Mouse (Mus musculus) kidney, embryonic 16.5 days (tissue): ENCODE results near the gene Mlana. TPM values are rescaled to one million over a fixed set of nuclear protein-coding genes. Genes with fewer than 3 reads are reported as not detected.

Experiments used
- ATAC-seq: fragments of 200-750 bp; cut with Nextera tagmentation; 2 replicates; pipeline ENCODE4 v1.8.0; 2017; ENCODE audit warnings: moderate TSS enrichment; ENCODE audit not compliant: low FRiP score, low TSS enrichment
- H3K27ac ChIP-seq: fragments of 300-500 bp; sonication (generic); 2 replicates; pipeline ENCODE4 v1.5.1; 2014; ENCODE audit warnings: low read length
- H3K27me3 ChIP-seq: fragments of 300-500 bp; sonication (generic); 2 replicates; pipeline ENCODE4 v1.6.1; 2014; ENCODE audit warnings: low read length, control low read depth, mixed read lengths; ENCODE audit not compliant: insufficient read depth
- H3K36me3 ChIP-seq: fragments of 300-500 bp; sonication (generic); 2 replicates; pipeline ENCODE4 v1.6.1; 2014; ENCODE audit warnings: low read length, control low read depth, mixed read lengths; ENCODE audit not compliant: insufficient read depth
- H3K4me1 ChIP-seq: fragments of 300-500 bp; sonication (generic); 2 replicates; pipeline ENCODE4 v1.6.1; 2014; ENCODE audit warnings: low read length, control low read depth, mixed read lengths; ENCODE audit not compliant: insufficient read depth
- H3K4me2 ChIP-seq: fragments of 300-500 bp; sonication (generic); replicated peaks from 2 replicates; pipeline ENCODE4 v1.6.1; 2014; ENCODE audit warnings: low read depth, low read length
- H3K4me3 ChIP-seq: fragments of 300-500 bp; sonication (generic); 2 replicates; pipeline ENCODE4 v1.5.1; 2014; ENCODE audit warnings: mild to moderate bottlenecking, low read length
- H3K9ac ChIP-seq: fragments of 300-500 bp; sonication (generic); replicated peaks from 2 replicates; pipeline ENCODE4 v1.6.1; 2014; ENCODE audit warnings: low read length
- H3K9me3 ChIP-seq: fragments of 300-500 bp; sonication (generic); 2 replicates; pipeline ENCODE4 v1.6.1; 2016; ENCODE audit warnings: low read length, control low read depth
- WGBS: fragments of 180-500 bp; shearing (Covaris S2); extraction: QIAGEN DNeasy Blood & Tissue Kit; methylation state at CpG from one replicate; pipeline ENCODE4 v1.1.7; 2014; 5-methylcytosine and 5-hydroxymethylcytosine counted together
- polyA plus RNA-seq: library from polyadenylated mRNA; unstranded; fragments of >200 nt; fragmentation: Nextera tagmentation; extraction: Ambion mirVana; gene quantifications from 2 replicates; pipeline ENCODE4 v1.2.1, GENCODE M21; 2015

The Mlana gene
- not detected in 2 replicates for polyA plus RNA-seq

DNA sequence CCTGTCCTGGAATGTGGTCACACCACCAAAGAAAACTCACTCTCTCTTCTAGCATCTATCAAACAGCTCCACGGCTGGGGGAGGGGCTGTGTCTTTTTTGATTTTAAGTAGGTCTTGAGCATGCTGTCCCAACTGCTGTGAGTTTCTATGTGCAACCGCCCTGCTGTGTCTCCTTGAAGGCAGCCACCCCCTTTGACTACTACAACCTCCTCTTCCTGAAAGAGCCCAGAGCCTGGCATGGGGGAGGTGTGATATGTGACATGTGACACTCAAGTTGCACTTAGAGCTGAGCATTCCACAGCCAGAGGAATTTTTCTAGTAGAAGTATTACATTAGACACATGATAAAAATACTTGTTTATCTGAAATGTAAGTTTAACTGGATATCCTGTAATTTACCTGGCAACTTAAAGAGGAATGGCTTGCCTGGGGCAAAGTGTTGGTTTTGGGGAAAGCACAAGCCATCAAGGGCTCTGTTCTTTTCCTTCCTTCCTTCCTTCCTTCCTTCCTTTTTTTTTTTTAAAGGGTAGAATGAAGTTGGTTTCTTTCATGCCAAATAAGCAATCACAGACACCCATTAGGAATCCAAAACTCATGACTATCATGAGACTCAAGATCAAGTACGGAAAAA is at the start of gene Mlana:
TSS of gene Mlana (plus strand) at position 580 of the 630 bp plus-strand sequence.
- Histone ChIP-seq H3K27ac (no peak within 1 kb of the TSS), H3K9ac (no peak within 1 kb of the TSS), H3K4me1 (no peaks in the 10 kb centered on the region), H3K36me3 (no peaks in the 10 kb centered on the region), H3K4me2 (no peak within 1 kb of the TSS), H3K27me3 (no peaks in the 10 kb centered on the region), H3K4me3 (no peak within 1 kb of the TSS), H3K9me3 (no peaks in the 10 kb centered on the region)
- 52% methylated on average over 3 of the region's 3 CpGs for WGBS
- no peak for ATAC-seq

- ATAC-seq: no peak
- H3K27ac ChIP-seq: no peak overlapping the region
- peak overlapping the region; percentile 29; the same call in 1 of the 2 replicates for H3K4me2 ChIP-seq
- peaks cover 4% of the 10 kb centered on the region; the same call in 1 of the 2 replicates for H3K9me3 ChIP-seq
- 30% methylated on average over 4 of the region's 4 CpGs for WGBS
- H3K9ac ChIP-seq: 0 out of 2 replicates have a peak overlapping the region, but pooled peaks have one; percentile 16
- H3K4me1 ChIP-seq: 0 out of 2 replicates have a peak, but pooled peaks cover 6% of the 10 kb centered on the region
- peak overlapping the region; percentile 86 for H3K4me3 ChIP-seq
- H3K36me3 ChIP-seq: peaks cover 9% of the 10 kb centered on the region
- H3K27me3 ChIP-seq: no peaks in the 10 kb centered on the region
Measured at GRCm38 (mm10) chr19:29648550-29648914, 49.1 kb upstream of the Mlana start.

GRCm38 (mm10) chr19:29649683-29650082 is 47.9 kb upstream of the Mlana start:
- Histone ChIP-seq H3K36me3 (peaks cover 8% of the 10 kb centered on the region), H3K9ac (no peak overlapping the region), H3K9me3 (peaks cover 4% of the 10 kb centered on the region; the same call in 1 of the 2 replicates), H3K4me3 (no peak overlapping the region), H3K27ac (no peak overlapping the region), H3K27me3 (no peaks in the 10 kb centered on the region), H3K4me1 (0 out of 2 replicates have a peak, but pooled peaks cover 6% of the 10 kb centered on the region), H3K4me2 (no peak overlapping the region)
- no peak for ATAC-seq
- 87% methylated on average over 1 of the region's 1 CpGs for WGBS

GRCm38 (mm10) chr19:29653768-29654265 is 43.8 kb upstream of the Mlana start:
- no peak for ATAC-seq
- no peaks in the 10 kb centered on the region for H3K36me3 ChIP-seq
- H3K9me3 ChIP-seq: no peaks in the 10 kb centered on the region
- H3K27ac ChIP-seq: no peak overlapping the region
- no peak overlapping the region for H3K4me2 ChIP-seq
- no peak overlapping the region for H3K9ac ChIP-seq
- no peak overlapping the region for H3K4me3 ChIP-seq
- 88% methylated on average over 9 of the region's 9 CpGs for WGBS
- H3K27me3 ChIP-seq: no peaks in the 10 kb centered on the region
- no peaks in the 10 kb centered on the region for H3K4me1 ChIP-seq

GRCm38 (mm10) chr19:29655148-29655547 is 42.5 kb upstream of the Mlana start:
- H3K4me1 ChIP-seq: no peaks in the 10 kb centered on the region
- WGBS: 45% methylated on average over 6 of the region's 6 CpGs
- no peak for ATAC-seq

DNA sequence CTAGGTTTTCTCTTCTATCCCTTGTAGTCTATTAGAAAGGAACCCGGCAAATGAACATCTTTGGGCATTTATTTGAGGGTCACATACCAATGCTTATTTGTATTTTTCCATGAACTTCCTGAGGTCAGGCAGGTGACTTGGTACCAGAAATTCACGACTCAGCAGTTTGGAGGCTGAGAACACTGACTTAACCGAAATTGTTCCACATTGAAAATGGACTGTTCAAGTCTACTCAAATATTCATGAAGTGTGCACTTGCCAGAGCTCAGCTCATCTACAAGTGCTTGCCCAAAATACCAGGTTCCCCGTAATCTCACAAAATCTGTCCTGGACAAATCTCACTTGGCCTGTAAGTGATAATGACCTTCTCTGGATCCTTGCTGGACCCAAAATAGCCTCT is 41.6 kb upstream of the Mlana start:
- Histone ChIP-seq H3K9ac (no peak overlapping the region), H3K9me3 (no peaks in the 10 kb centered on the region), H3K27ac (no peak overlapping the region), H3K4me1 (no peaks in the 10 kb centered on the region), H3K27me3 (no peaks in the 10 kb centered on the region), H3K4me3 (no peak overlapping the region), H3K36me3 (no peaks in the 10 kb centered on the region), H3K4me2 (no peak overlapping the region)
- no peak for ATAC-seq
- WGBS: 75% methylated on average over 4 of the region's 4 CpGs

More at GRCm38 (mm10) chr19:29655148-29655547, 42.5 kb upstream of the Mlana start:
- H3K9ac ChIP-seq: no peak overlapping the region
- H3K27ac ChIP-seq: no peak overlapping the region
- no peak overlapping the region for H3K4me2 ChIP-seq
- H3K36me3 ChIP-seq: no peaks in the 10 kb centered on the region
- H3K4me3 ChIP-seq: no peak overlapping the region
- H3K27me3 ChIP-seq: no peaks in the 10 kb centered on the region
- no peaks in the 10 kb centered on the region for H3K9me3 ChIP-seq

GRCm38 (mm10) chr19:29656620-29657019 is 41.0 kb upstream of the Mlana start:
- Histone ChIP-seq H3K27me3 (no peaks in the 10 kb centered on the region), H3K4me1 (no peaks in the 10 kb centered on the region), H3K4me3 (no peak overlapping the region), H3K9me3 (no peaks in the 10 kb centered on the region), H3K27ac (no peak overlapping the region), H3K36me3 (no peaks in the 10 kb centered on the region), H3K4me2 (no peak overlapping the region), H3K9ac (no peak overlapping the region)
- ATAC-seq: no peak
- 83% methylated on average over 5 of the region's 5 CpGs for WGBS

- Histone ChIP-seq H3K9ac (no peak overlapping the region), H3K4me2 (no peak overlapping the region), H3K27me3 (no peaks in the 10 kb centered on the region), H3K9me3 (no peaks in the 10 kb centered on the region), H3K27ac (no peak overlapping the region), H3K4me1 (no peaks in the 10 kb centered on the region), H3K4me3 (no peak overlapping the region), H3K36me3 (no peaks in the 10 kb centered on the region)
- no peak for ATAC-seq
- WGBS: 60% methylated on average over 3 of the region's 3 CpGs
Measured at GRCm38 (mm10) chr19:29657033-29657432, 40.6 kb upstream of the Mlana start.

DNA sequence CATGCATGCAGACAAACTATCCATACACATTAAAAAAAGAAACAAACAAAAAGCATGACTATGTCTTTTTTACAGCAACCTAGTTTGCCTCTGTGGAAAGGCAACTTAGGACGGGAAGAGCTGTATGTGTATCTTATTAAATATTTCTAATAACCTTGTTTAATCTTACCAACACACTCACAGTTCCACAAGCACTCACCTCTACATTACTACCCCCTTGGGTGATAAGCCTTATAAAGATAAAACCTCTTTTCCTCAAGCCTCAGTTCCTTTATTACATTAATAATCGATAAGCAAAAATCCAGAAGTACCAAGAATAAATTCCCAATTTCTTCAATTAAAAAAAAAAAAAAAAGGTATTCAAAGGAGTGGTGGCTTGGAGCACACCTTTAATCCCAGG is 40.1 kb upstream of the Mlana start:
- Histone ChIP-seq H3K4me2 (no peak overlapping the region), H3K9me3 (no peaks in the 10 kb centered on the region), H3K27ac (no peak overlapping the region), H3K9ac (no peak overlapping the region), H3K27me3 (no peaks in the 10 kb centered on the region), H3K36me3 (no peaks in the 10 kb centered on the region), H3K4me3 (no peak overlapping the region), H3K4me1 (no peaks in the 10 kb centered on the region)
- no peak for ATAC-seq
- 94% methylated on average over 2 of the region's 2 CpGs for WGBS

- H3K4me1 ChIP-seq: no peaks in the 10 kb centered on the region
- no peak overlapping the region for H3K4me3 ChIP-seq
- no peaks in the 10 kb centered on the region for H3K36me3 ChIP-seq
- no peaks in the 10 kb centered on the region for H3K9me3 ChIP-seq
- H3K27ac ChIP-seq: no peak overlapping the region
- no peak overlapping the region for H3K4me2 ChIP-seq
- 89% methylated on average over 4 of the region's 4 CpGs for whole genome bisulfite sequencing
- no peaks in the 10 kb centered on the region for H3K27me3 ChIP-seq
- H3K9ac ChIP-seq: no peak overlapping the region
- no peak for ATAC-seq
Measured at GRCm38 (mm10) chr19:29658836-29659235, 38.8 kb upstream of the Mlana start.
